Comparison of ENCODE assay signal across 26 mouse cellular contexts in the genomic region with DNA sequence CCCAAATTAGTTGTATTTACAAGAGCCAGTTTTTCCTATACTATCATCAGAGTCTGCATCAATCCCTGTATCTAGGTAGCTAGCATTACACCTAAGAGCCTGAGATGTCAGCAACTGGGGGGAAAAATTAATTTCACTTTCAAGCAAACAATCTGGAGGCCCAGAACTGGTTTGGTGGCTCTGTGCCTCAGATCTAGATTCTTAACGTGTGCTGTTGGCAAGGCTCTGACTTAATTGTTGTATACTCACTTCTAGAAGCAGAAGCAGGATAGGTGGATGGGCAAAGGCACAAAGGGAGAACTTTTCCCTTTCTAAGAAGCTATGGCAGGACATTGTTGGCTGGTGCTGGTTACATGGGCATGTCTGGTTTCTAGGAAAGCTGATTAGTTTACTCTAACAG. TPM values are rescaled to one million over a fixed set of nuclear protein-coding genes. Genes with fewer than 3 reads are reported as not detected.
"Had no signal": no experiment of that assay in that cellular context is flagged by ENCODE, and none has a peak within 500 bp of the region (broad histone marks: within the 10 kb centered on the region; RNA-seq: fewer than 3 reads in every experiment).

No protein-coding gene starts in this region.

- H3K4me2 ChIP-seq: heart, embryonic 11.5 days; heart, embryonic 13.5 days; heart, embryonic 15.5 days; hindbrain, embryonic 12.5 days; hindbrain, embryonic 14.5 days; intestine, embryonic 15.5 days; limb, embryonic 12.5 days had no signal

- H3K4me1 ChIP-seq: hindbrain, embryonic 12.5 days; intestine, embryonic 15.5 days; limb, embryonic 10.5 days had no signal

- H3K36me3 ChIP-seq: heart, embryonic 13.5 days; heart, embryonic 15.5 days; hindbrain, embryonic 10.5 days; hindbrain, embryonic 12.5 days; intestine, embryonic 15.5 days; limb, embryonic 10.5 days; limb, embryonic 12.5 days had no signal

- DNase-seq: gastrocnemius, adult 2 months; gastrocnemius, postnatal 10 days; gastrocnemius, postnatal 25 days; heart, adult 2 months; heart, postnatal 4 days; kidney, adult 18-20 months; kidney, adult 8-10 months; kidney, postnatal 10 days; kidney, postnatal 25 days; kidney, postnatal 4 days; liver had no signal

- H3K27ac ChIP-seq: gastrocnemius, adult 2 months; heart, adult 2 months; heart, embryonic 13.5 days; heart, embryonic 15.5 days; hindbrain, embryonic 10.5 days; hindbrain, embryonic 12.5 days; hindbrain, embryonic 14.5 days; intestine, embryonic 15.5 days; layer of hippocampus, adult 2 months; left cerebral cortex, adult 2 months; limb, embryonic 10.5 days; limb, embryonic 12.5 days had no signal

- H3K9me3 ChIP-seq: heart, embryonic 13.5 days; heart, embryonic 15.5 days; hindbrain, embryonic 10.5 days; hindbrain, embryonic 12.5 days; intestine, embryonic 15.5 days; limb, embryonic 10.5 days; limb, embryonic 12.5 days had no signal

- ATAC-seq: hindbrain, embryonic 16.5 days; inflammation-experienced regulatory T-cells, adult 6 months; intestine, embryonic 15.5 days; intestine, postnatal 0 days had no signal

- H3K4me3 ChIP-seq: gastrocnemius, adult 2 months; heart, adult 2 months; heart, embryonic 13.5 days; heart, embryonic 15.5 days; hindbrain, embryonic 10.5 days; hindbrain, embryonic 12.5 days; intestine, embryonic 15.5 days; layer of hippocampus, adult 2 months; left cerebral cortex, adult 2 months; limb, embryonic 10.5 days; limb, embryonic 12.5 days had no signal

- H3K27me3 ChIP-seq: hindbrain, embryonic 12.5 days; intestine, embryonic 15.5 days had no signal

- H3K9ac ChIP-seq: heart, embryonic 13.5 days; heart, embryonic 15.5 days; hindbrain, embryonic 12.5 days; hindbrain, embryonic 14.5 days; intestine, embryonic 15.5 days; limb, embryonic 12.5 days had no signal

RNA-seq across cellular contexts. Expression of a gene that starts 8.8 kb away (rescaled TPM):
- polyA plus RNA-seq: heart, postnatal 0 days had no signal
